Mouse (Mus musculus) liver, adult (tissue): ENCODE results near the gene Ntmt1.

Source experiments
- GATA4 ChIP-seq: IDR thresholded peaks from 2 replicates; pipeline ENCODE4 v1.6.1; 2014; ENCODE audit warnings: mild to moderate bottlenecking, low read length; ENCODE audit not compliant: insufficient replicate concordance

Ntmt1 gene

GRCm38 (mm10) chr2:30807648-30808295 is at the start of gene Ntmt1:
Gene Ntmt1, plus strand, starts transcription at chr2:30807826.
- TF ChIP-seq GATA4: no peak

GRCm38 (mm10) chr2:30758341-30759087 is 49.1 kb upstream of the Ntmt1 start:
- peak; percentile 80; the same call in 1 of the 2 replicates for TF ChIP-seq GATA4

GRCm38 (mm10) chr2:30759088-30759374 is 48.6 kb upstream of the Ntmt1 start:
- TF ChIP-seq GATA4: no peak

GRCm38 (mm10) chr2:30759442-30759841 is 48.2 kb upstream of the Ntmt1 start:
- TF ChIP-seq GATA4: no peak

DNA sequence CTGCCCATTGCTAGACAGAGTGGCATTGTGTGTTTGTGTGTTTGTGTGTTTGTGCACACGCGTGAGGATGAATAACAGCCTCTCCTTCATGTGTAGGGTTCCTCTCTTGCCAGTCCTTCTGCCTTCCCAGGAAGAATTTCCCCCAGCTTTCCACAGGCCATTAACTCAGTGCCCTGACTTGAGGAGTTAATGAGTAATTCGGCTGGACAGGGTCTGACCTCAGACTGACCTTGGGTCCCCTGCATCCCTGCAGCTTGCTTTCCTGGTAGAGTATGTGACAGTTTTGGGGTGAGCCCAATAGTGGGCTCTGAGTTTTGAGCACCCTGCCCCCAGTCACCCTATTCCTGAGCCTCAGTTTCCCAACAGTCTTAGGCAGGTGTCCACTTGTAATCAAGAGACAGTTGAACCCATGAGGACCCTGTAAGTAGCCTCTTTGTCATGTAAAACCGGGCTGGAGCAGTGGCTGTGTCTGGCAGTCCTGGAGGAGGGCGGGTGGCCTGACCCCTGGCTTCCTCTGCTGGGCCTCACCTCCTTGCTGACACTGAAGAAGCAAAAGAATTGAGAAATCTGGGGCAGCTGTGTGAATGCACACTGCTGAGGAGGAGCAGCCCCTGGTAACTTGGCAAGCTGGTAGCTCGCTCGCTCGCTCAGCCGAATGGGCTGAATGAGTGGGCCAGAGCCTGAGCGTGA is 47.6 kb upstream of the Ntmt1 start:
- no peak for TF ChIP-seq GATA4

- no peak for TF ChIP-seq GATA4
These were observed 46.9 kb upstream of the Ntmt1 start for GRCm38 (mm10) chr2:30760706-30761105.

DNA sequence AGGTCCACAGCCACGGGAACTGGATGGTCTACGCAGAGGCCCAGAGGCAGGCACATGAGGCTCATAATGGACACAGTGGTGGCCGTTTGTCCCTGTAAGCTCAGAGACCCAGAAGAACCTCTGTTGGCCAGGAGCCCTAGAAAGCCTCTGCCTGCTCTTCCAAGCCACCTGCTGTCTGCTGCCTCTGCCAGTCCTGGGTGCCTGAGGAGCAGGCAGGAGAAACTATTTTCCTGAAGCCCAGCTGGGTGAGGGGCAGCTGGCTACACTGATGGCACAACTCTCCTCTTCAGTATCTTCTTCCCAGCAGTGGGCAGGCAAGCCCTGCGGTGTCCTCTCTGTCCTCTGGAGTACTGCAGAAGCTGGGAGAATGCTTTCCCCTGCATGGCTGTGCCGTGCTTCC is 41.2 kb upstream of the Ntmt1 start:
- no peak for TF ChIP-seq GATA4

GRCm38 (mm10) chr2:30767626-30768240 is 39.9 kb upstream of the Ntmt1 start:
- no peak for TF ChIP-seq GATA4

DNA sequence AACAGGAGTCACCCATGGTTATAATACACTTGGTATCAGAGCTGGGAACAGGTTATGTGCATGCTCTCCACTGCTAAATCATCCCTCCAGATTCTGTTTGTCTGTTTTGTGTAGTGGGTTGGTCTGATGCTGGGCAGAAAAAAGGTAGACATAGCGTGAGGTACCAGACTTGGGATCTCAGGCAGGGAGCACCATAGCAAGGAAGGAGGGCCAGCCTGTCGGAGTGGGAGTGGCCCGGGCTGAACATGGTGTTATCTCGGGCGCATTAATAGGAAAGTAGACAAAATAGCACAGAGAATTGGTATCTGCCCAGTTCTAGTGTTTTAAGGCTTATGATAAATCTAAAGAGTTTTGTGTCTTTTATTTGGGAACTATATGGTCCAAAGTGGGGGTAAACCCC is 39.1 kb upstream of the Ntmt1 start:
- no peak for TF ChIP-seq GATA4

DNA sequence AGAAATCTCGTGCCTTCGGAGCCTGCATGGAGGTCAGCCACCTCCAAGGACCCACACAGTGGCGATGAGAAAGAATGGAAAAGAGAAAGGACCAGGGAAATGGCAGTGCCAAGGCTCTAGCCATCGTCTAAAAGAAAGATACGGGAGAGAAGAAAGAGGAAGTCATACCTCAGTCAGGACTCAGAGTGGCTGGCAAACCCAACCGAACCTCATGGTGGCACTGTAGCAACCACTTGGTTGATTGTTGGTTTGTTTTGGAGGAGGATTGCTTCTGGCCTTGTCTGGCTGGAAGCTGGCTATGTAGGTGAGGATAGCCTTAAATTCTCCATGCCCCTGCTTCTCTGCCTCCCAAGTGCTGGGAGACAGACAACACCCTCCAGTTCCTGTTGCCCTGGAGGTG is 38.4 kb upstream of the Ntmt1 start:
- TF ChIP-seq GATA4: no peak

GRCm38 (mm10) chr2:30771368-30771805 is 36.2 kb upstream of the Ntmt1 start:
- no peak for TF ChIP-seq GATA4

DNA sequence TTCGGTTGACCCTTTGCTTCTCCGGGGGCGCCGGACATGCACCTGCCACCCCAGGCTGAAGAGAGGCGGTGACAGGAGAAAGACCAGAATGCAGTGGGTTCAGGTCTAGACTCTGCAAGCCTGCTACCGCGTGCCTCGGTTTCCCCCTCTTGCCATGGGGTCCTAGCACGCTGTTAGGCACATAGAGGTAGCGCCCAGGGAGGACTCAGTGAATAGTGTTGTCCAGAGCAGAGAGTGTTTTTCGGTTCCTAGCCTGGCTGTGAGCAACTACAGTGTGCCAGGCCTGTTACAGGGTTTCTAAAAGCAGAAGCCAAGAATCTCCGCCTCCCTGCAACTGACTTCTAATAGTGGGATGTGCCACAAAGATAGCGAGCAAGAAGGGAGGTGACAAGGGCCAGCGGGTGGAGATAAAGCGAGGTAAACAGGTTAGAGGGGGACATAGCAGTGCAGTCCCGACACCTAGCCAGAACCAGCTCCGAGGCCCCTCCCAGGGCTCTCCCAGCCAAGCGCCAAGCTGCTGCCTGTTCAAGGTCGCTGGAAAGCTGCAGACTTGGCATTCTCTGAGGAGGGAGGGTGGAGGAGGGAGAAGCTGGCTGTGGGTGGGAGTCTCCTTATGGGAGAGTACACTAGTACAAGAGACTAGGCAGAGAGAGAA is 35.7 kb upstream of the Ntmt1 start:
- peak; percentile 89; the same call in 1 of the 2 replicates for TF ChIP-seq GATA4

DNA sequence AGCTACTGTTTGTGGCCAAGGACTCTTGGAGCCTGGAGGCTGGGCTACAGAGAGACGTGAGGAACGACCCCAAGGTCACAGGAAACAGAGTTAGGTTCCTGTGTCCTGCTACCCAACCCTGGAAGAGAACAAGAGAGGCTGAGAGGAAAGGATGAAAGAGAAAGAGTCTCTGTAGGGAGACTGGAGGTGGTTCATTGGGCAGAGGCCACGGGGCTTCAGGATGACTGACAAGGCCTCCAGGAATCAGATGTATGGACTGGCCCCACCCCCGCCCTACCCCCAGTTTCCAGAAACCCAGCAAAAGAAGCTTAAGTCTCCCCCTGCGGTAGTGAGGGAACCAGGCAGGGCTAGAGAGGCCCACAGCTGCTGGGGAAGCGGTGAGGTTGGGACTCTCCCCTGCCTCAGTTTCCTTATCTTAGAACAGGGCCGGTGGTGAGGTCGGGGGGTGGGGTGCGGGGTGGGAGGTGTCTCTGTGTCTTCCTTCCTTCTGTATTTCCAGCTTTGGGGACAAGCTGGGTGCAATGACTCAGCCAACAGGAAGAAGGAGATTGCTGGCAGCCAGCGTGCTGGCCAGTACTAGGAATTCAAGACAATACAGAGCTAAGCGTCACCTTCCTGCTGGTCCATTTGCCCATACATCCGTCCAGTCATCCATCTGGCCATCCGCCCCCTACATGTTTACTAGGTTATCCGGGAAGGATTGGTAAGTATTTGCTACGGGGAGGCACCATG is 34.9 kb upstream of the Ntmt1 start:
- peak; percentile 66; the same call in 1 of the 2 replicates for TF ChIP-seq GATA4

DNA sequence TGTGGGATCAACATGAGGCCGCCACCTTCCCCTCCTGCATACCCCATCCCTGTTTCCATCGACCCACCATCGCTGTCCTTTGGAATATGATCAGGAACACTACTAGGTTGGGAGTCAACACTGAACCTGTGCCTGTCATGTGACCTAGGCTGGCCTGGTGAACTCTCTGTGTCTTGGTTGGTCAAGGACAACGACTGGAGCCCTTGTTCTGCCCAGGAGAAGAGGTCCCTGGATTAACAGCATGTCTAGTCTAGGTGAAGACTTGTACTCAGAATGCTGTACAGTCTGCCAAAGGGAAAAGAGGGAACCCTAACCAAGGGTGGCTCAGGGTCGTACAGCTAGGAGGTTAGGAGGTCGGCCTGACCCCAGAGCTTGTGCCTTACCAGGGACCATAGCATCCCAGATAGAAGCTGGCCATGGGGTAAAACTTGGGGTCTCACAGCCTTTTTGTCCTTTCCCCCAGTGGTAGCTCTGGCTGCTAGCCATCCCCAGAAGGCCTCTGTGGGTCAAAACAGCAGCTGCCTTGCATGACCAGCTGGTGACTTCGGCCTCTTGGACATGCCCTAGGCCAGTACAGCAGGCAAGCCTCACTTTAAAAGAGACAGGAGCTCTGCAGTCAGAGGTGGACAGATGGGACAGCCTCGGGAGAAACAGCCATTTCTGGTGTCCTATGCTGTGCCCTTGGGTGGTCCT is 34.2 kb upstream of the Ntmt1 start:
- no peak for TF ChIP-seq GATA4

DNA sequence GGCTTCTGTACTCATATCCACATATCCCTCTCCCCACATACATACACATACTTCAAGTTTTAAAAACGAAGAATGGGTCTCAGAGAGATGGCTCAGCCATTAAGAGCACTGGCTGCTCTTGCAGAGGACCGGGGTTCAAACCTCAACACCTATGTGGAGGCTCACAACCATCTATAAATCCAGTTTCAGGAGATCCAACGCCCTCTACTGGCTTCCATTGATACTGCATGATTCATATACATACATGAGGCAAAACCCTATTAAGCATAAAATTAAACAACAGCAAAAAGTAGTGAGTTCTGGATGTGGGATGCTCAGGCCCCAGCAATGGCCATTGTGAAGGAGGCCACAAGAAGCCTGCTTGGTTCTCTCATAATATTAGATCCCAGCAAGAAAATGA is 31.7 kb upstream of the Ntmt1 start:
- TF ChIP-seq GATA4: no peak

DNA sequence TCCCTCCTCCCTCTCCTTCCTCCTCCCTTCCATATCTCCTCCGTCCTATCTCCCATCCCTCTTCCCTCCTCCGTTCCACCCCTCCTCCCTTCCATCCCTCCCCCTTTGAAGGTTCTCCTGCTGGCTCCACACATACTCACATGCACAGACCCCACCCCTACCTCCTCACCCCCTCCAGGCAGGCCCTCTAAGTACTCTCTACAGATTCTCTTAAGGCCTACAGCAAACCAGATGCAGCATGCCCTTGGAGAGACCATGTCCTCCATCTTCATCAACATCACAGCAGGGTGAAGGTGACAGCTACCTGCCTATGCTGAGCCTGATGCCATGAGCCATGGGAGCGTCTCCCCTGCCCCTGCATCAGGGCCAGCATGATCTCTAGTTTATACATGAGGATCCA is 30.4 kb upstream of the Ntmt1 start:
- TF ChIP-seq GATA4: no peak
